Mouse (Mus musculus): Measurements from ENCODE around the gene Sec14l2. TPM values are rescaled to one million over a fixed set of nuclear protein-coding genes. Genes with fewer than 3 reads are reported as not detected.
"Not testable (repeated sequence)": the region's sequence is repeated elsewhere in the genome, so short reads cannot be mapped to it uniquely, and the experiment has no call there.

Sec14l2 gene
- polyA plus RNA-seq, 1 experiment from 2014 or later = 7.6 TPM

GRCm38 (mm10) chr11:4119635-4120034 lies 3.6 kb downstream of the Sec14l2 start:
- ATAC-seq = no peak
- no peaks in the 10 kb centered on the region for H3K36me3 ChIP-seq (ENCODE audit: insufficient read depth, low read length)
- no peaks in the 10 kb centered on the region for H3K27me3 ChIP-seq (replicated peaks; ENCODE audit: insufficient read depth, low read length)

GRCm38 (mm10) chr11:4118081-4118921 lies 4.9 kb downstream of the Sec14l2 start:
- Histone ChIP-seq H3K4me2 (replicated peaks; ENCODE audit: low read depth, low read length) (peak overlapping the region; percentile 82), H3K4me1 (ENCODE audit: insufficient read depth, low read depth, low read length) (peaks cover 6% of the 10 kb centered on the region; the same call in 1 of the 2 replicates), H3K9me3 (ENCODE audit: low read length) (no peaks in the 10 kb centered on the region), H3K4me3 (ENCODE audit: low read depth, low read length) (peak overlapping the region; percentile 43), H3K27ac (ENCODE audit: low read length) (no peak overlapping the region), H3K27me3 (replicated peaks; ENCODE audit: insufficient read depth, low read length) (no peaks in the 10 kb centered on the region), H3K36me3 (ENCODE audit: insufficient read depth, low read length) (no peaks in the 10 kb centered on the region), H3K9ac (replicated peaks; ENCODE audit: low read depth) (peak overlapping the region; percentile 13)
- peak; percentile 77 for ATAC-seq
- 3% methylated on average over 36 of the region's 41 CpGs for WGBS
- TF ChIP-seq CTCF (IDR thresholded peaks at IDR 0.05) (no peak), EP300 (IDR thresholded peaks at IDR 0.05) (no peak)
- DNase-seq (ENCODE audit: low spot score) = peak; percentile 89

More at GRCm38 (mm10) chr11:4119635-4120034, 3.6 kb downstream of the Sec14l2 start:
- Histone ChIP-seq H3K4me3 (ENCODE audit: low read depth, low read length) (no peak overlapping the region), H3K27ac (ENCODE audit: low read length) (no peak overlapping the region), H3K4me2 (replicated peaks; ENCODE audit: low read depth, low read length) (no peak overlapping the region), H3K9ac (replicated peaks; ENCODE audit: low read depth) (no peak overlapping the region), H3K9me3 (ENCODE audit: low read length) (no peaks in the 10 kb centered on the region), H3K4me1 (ENCODE audit: insufficient read depth, low read depth, low read length) (peaks cover 6% of the 10 kb centered on the region; the same call in 1 of the 2 replicates)
- TF ChIP-seq EP300 (IDR thresholded peaks at IDR 0.05) = no peak
- TF ChIP-seq CTCF (IDR thresholded peaks at IDR 0.05) = no peak
- 35% methylated on average over 5 of the region's 5 CpGs for WGBS
- DNase-seq (ENCODE audit: low spot score) = no peak

GRCm38 (mm10) chr11:4117372-4118071 lies 5.7 kb downstream of the Sec14l2 start:
- peak; percentile 21 for DNase-seq (ENCODE audit: low spot score)
- Histone ChIP-seq H3K27ac (ENCODE audit: low read length) (no peak overlapping the region), H3K9ac (replicated peaks; ENCODE audit: low read depth) (peak overlapping the region; percentile 13; the same call in 1 of the 2 replicates), H3K4me3 (ENCODE audit: low read depth, low read length) (peak overlapping the region; percentile 43), H3K27me3 (replicated peaks; ENCODE audit: insufficient read depth, low read length) (no peaks in the 10 kb centered on the region), H3K9me3 (ENCODE audit: low read length) (no peaks in the 10 kb centered on the region), H3K4me2 (replicated peaks; ENCODE audit: low read depth, low read length) (peak overlapping the region; percentile 82), H3K4me1 (ENCODE audit: insufficient read depth, low read depth, low read length) (peaks cover 6% of the 10 kb centered on the region; the same call in 1 of the 2 replicates), H3K36me3 (ENCODE audit: insufficient read depth, low read length) (no peaks in the 10 kb centered on the region)
- no peak for TF ChIP-seq EP300 (IDR thresholded peaks at IDR 0.05)
- TF ChIP-seq CTCF (IDR thresholded peaks at IDR 0.05) = peak; percentile 44
- ATAC-seq = no peak
- WGBS = 18% methylated on average over 3 of the region's 3 CpGs

- H3K36me3 ChIP-seq (ENCODE audit: insufficient read depth, low read length) = no peaks in the 10 kb centered on the region
- DNase-seq (ENCODE audit: low spot score) (peak; percentile 30), ATAC-seq (peak; percentile 44)
- H3K9me3 ChIP-seq (ENCODE audit: low read length) = no peaks in the 10 kb centered on the region
- no peaks in the 10 kb centered on the region for H3K27me3 ChIP-seq (replicated peaks; ENCODE audit: insufficient read depth, low read length)
- peaks cover 6% of the 10 kb centered on the region; the same call in 1 of the 2 replicates for H3K4me1 ChIP-seq (ENCODE audit: insufficient read depth, low read depth, low read length)
- no peak overlapping the region for H3K9ac ChIP-seq (replicated peaks; ENCODE audit: low read depth)
- H3K27ac ChIP-seq (ENCODE audit: low read length) = no peak overlapping the region
- 32% methylated on average over 11 of the region's 11 CpGs for WGBS
- H3K4me2 ChIP-seq (replicated peaks; ENCODE audit: low read depth, low read length) = no peak overlapping the region
- no peak for TF ChIP-seq EP300 (IDR thresholded peaks at IDR 0.05)
- TF ChIP-seq CTCF (IDR thresholded peaks at IDR 0.05) = no peak
- H3K4me3 ChIP-seq (ENCODE audit: low read depth, low read length) = no peak overlapping the region
These were observed 6.6 kb downstream of the Sec14l2 start for GRCm38 (mm10) chr11:4116458-4117141.

GRCm38 (mm10) chr11:4115407-4115806 lies 7.8 kb downstream of the Sec14l2 start:
- Histone ChIP-seq H3K27me3 (replicated peaks; ENCODE audit: insufficient read depth, low read length) (no peaks in the 10 kb centered on the region), H3K4me3 (ENCODE audit: low read depth, low read length) (no peak overlapping the region), H3K36me3 (ENCODE audit: insufficient read depth, low read length) (no peaks in the 10 kb centered on the region), H3K27ac (ENCODE audit: low read length) (no peak overlapping the region), H3K9me3 (ENCODE audit: low read length) (no peaks in the 10 kb centered on the region), H3K4me2 (replicated peaks; ENCODE audit: low read depth, low read length) (no peak overlapping the region), H3K4me1 (ENCODE audit: insufficient read depth, low read depth, low read length) (peaks cover 6% of the 10 kb centered on the region; the same call in 1 of the 2 replicates), H3K9ac (replicated peaks; ENCODE audit: low read depth) (no peak overlapping the region)
- ATAC-seq = no peak
- WGBS = 68% methylated on average over 4 of the region's 4 CpGs
- no peak for DNase-seq (ENCODE audit: low spot score)
- TF ChIP-seq EP300 (IDR thresholded peaks at IDR 0.05) (no peak), CTCF (IDR thresholded peaks at IDR 0.05) (no peak)

GRCm38 (mm10) chr11:4114541-4114940 lies 8.7 kb downstream of the Sec14l2 start:
- H3K27me3 ChIP-seq (replicated peaks; ENCODE audit: insufficient read depth, low read length); ATAC-seq; DNase-seq (ENCODE audit: low spot score); H3K9ac ChIP-seq (replicated peaks; ENCODE audit: low read depth); H3K36me3 ChIP-seq (ENCODE audit: insufficient read depth, low read length); H3K27ac ChIP-seq (ENCODE audit: low read length); H3K4me1 ChIP-seq (ENCODE audit: insufficient read depth, low read depth, low read length); H3K4me3 ChIP-seq (ENCODE audit: low read depth, low read length); H3K9me3 ChIP-seq (ENCODE audit: low read length); H3K4me2 ChIP-seq (replicated peaks; ENCODE audit: low read depth, low read length): not testable (repeated sequence)
- WGBS = 84% methylated on average over 6 of the region's 6 CpGs
